Mouse (Mus musculus): ENCODE data around the gene Pgk2. TPM values are rescaled to one million over a fixed set of nuclear protein-coding genes. Genes with fewer than 3 reads are reported as not detected.
"Not testable (repeated sequence)": the region's sequence is repeated elsewhere in the genome, so short reads cannot be mapped to it uniquely, and the experiment has no call there.

Gene Pgk2
- polyA plus RNA-seq (2012; rRNA removed), result not detected in 2 replicates

DNA sequence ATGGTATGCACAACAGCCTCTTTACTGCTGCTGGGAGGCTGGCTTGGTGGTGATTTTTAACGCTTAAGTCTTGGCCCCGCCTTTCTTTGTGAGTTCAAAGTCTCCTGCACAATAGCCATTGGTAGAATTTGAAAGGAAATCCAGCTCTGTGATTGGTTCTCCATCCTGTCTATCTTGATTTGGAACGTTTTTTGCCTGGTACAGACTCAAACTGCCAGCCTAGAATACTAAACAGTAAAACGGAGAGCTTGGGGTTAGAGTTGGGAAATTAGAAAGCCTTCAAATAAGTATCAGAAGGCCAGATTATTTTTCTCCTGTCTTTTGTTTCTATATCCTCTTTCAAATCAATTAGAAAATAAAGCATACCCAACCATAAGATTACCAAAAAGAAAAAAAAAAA, at the start of gene Pgk2:
Gene Pgk2, minus strand, starts transcription at position 101 of the 400 bp plus-strand sequence.
- DNase-seq (ENCODE audit: low read depth, low spot score), result no peak
- 62% methylated on average over 4 of the region's 4 CpGs for WGBS

DNA sequence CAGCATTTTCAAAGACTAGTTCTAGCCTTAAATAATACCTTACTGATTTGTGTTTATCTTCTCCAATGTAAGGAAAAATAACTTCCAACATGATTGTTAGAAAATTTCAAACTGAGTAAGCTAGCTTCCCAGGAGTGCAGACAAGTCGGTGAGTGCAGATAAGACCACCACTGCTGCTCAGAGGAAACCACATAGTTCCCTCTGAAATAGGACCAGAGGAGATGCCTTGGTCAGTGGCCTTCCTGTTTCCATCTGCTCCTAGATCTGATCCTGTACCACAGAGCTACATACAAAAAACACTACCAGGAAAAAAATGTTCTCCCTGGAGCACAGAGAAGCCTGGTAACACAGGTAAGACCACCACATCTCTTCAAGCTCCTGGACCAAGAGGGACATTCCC, 44.0 kb upstream of the Pgk2 start:
- WGBS, result 88% methylated on average over 1 of the region's 1 CpGs
- DNase-seq (ENCODE audit: low read depth, low spot score), result no peak

DNA sequence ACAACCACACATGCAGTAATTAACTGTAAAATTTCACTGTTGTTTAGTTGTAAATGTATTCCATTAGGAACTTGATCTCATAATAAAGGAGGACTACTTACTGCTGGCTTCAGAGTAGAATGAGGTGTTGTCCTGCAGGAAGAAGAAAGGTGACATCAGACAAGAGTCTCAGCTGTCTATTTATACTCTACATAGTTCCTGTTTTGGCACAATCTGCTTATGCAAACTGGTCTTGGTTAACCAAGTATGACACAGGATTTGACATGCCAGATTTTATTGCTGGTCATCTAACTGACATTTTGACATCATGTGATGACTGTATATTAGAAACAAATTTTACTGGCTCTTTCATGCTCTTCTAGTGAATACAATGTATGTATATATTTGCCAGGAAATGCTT, 33.7 kb upstream of the Pgk2 start, which contains the start of gene Crisp3:
Gene Crisp3, minus strand, starts transcription at position 154 of the 400 bp plus-strand sequence.
- no peak for DNase-seq (ENCODE audit: low read depth, low spot score)

DNA sequence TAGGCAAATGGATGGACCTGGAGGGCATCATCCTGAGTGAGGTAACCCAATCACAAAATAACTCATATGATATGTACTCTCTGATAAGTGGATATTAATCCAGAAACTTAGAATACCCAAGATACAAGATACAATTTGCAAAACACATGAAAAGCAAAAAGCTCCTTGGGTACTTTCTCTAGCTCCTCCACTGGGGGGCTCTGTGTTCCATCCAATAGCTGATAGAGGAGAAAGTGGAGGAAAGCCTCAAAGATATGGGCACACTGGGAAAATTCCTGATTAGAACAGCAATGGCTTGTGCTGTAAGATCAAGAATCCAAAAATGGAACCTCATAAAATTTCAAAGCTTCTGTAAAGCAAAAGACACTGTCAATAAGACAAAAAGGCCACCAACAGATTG, 6.6 kb downstream of the Pgk2 start:
- not testable (repeated sequence) for DNase-seq (ENCODE audit: low read depth, low spot score)

DNA sequence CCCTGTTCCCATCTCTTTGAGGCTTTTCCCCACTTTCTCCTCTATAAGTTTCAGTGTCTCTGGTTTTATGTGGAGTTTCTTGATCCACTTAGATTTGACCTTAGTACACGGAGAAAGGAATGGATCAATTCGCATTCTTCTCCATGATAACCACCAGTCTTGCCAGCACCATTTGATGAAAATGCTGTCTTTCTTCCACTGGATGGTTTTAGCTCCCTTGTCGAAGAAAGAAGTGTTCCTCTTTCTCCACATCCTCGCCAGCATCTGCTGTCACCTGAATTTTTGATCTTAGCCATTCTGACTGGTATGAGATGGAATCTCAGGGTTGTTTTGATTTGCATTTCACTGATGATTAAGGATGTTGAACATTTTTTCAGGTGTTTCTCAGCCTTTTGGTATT, 18.2 kb downstream of the Pgk2 start:
- not testable (repeated sequence) for DNase-seq (ENCODE audit: low read depth, low spot score)
- WGBS, result 77% methylated on average over 4 of the region's 4 CpGs

DNA sequence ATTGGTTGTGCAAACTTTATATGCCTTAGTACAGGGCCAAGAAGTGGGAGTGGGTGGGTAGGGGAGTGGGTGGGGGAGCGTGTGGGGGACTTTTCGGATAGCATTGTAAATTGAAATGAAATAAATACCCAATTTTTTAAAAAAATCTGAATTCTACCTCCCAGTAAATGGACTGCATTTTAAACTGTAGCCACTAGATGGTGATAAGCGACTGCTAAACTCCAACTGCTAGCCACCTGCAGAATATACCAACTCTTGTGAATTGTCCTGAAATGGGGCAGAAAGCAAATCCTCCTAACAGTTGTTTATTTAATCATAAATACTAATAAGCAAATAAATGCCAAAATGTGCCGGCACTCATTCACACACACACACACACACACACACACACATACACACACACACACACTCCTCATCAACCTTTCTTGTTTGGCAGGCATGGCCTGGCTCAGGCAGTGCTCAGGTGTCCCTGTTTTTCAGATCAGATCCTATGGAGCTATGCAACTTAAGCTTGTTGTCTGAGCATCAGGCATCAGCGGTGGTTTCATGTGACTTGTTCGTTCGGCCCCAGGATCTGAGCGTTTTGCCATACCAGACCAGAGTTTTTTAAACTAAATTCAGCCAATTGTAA, 50.6 kb downstream of the Pgk2 start:
- not testable (repeated sequence) for DNase-seq (ENCODE audit: low read depth, low spot score)
- 37% methylated on average over 8 of the region's 8 CpGs for WGBS

Other genes with a start within 250 kb of the Pgk2 start
- gene AC192777.2, start 113.2 kb downstream of the Pgk2 start, polyA plus RNA-seq (2012; rRNA removed), result not detected in 2 replicates
- 0.07 TPM in 1 of 2 replicates, not detected in the other for gene Crisp3, start 33.6 kb upstream of the Pgk2 start, polyA plus RNA-seq (2012; rRNA removed)
- gene Crisp1, start 110.6 kb upstream of the Pgk2 start, polyA plus RNA-seq (2012; rRNA removed), result 0.29 and 0.67 TPM in 2 replicates

All from large intestine, adult 2 months (tissue).